Mouse (Mus musculus): ENCODE measurements around the gene Mmp27. TPM values are rescaled to one million over a fixed set of nuclear protein-coding genes. Genes with fewer than 3 reads are reported as not detected.

Gene Mmp27
- polyA plus RNA-seq (2014; fragmentation: Nextera tagmentation; extraction: Ambion mirVana), result not detected in 2 replicates

DNA sequence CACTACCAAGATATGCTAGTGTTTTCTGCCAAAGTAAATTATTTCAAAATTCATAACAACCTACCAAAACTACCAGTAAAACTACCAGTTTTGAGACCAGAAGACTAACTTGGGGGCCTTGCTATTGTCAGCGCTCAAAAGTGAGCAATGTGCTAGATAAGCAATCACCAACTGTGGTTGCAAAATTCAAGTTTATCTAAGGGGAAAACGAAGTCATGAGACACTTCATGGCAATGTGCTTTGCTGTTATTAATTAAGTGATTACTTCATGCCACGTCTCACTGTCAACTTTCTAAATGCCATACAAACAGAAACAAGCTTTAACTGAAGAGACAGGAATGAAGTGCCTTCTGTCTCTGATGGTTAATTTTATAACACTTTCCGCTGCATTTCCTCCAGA lies at the start of gene Mmp27:
Gene Mmp27, plus strand, starts transcription at position 235 of the 400 bp plus-strand sequence.
- Histone ChIP-seq H3K27ac (replicated peaks; ENCODE audit: low read depth, low read length) (no peak within 1 kb of the TSS), H3K27me3 (ENCODE audit: control insufficient read depth, insufficient read depth, low read length) (no peaks in the 10 kb centered on the region), H3K9me3 (replicated peaks; ENCODE audit: control insufficient read depth, low read length) (no peaks in the 10 kb centered on the region), H3K36me3 (replicated peaks; ENCODE audit: control insufficient read depth, insufficient read depth, low read depth, low read length) (no peaks in the 10 kb centered on the region), H3K4me3 (ENCODE audit: low read depth, low read length) (no peak within 1 kb of the TSS), H3K9ac (replicated peaks; ENCODE audit: low read length) (no peak within 1 kb of the TSS), H3K4me2 (ENCODE audit: low read depth, low read length) (no peak within 1 kb of the TSS), H3K4me1 (ENCODE audit: control insufficient read depth, insufficient read depth, low read length) (no peaks in the 10 kb centered on the region)
- ATAC-seq (replicated peaks; ENCODE audit: insufficient number of reproducible peaks, low FRiP score, low TSS enrichment, low read depth) (no peak), DNase-seq (ENCODE audit: low spot score) (no peak)
- WGBS, result 69% methylated on average over 4 of the region's 4 CpGs

DNA sequence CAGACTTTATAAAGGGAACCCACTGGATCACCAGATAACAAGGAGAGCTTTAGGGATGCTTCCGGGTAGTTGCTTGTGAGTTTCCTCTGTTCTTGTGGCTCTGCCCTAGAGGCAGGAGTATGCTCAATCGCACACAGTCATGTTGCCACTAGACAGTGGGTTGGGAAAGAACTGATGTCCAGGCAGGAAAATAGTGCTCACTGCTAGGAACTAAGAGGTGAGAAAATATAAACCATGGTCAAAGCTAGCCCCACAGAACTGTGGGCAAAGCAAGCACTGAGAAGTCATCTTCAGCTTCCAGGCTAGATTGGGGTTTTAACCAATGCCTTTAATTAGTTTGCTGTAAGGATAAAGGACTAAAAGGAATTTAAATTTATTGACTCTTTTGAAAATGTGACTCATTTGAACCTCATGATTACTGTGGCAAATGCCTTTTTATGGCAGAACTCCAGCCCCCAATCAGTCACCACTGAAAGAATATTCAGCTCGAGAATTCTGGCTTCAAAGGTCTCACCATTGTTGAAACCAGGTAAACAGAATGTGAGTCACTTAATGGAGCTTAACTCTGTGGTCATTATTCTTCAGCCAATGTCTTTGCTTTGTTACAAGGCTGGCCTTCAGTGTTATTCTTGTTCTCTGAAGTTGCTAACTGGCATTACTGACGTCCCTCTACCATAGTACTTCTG lies 44.8 kb upstream of the Mmp27 start:
- no peak for DNase-seq (ENCODE audit: low spot score)
- Histone ChIP-seq H3K4me3 (ENCODE audit: low read depth, low read length) (no peak overlapping the region), H3K27me3 (ENCODE audit: control insufficient read depth, insufficient read depth, low read length) (no peaks in the 10 kb centered on the region), H3K4me2 (ENCODE audit: low read depth, low read length) (no peak overlapping the region), H3K9ac (replicated peaks; ENCODE audit: low read length) (no peak overlapping the region), H3K36me3 (replicated peaks; ENCODE audit: control insufficient read depth, insufficient read depth, low read depth, low read length) (no peaks in the 10 kb centered on the region), H3K4me1 (ENCODE audit: control insufficient read depth, insufficient read depth, low read length) (no peaks in the 10 kb centered on the region), H3K9me3 (replicated peaks; ENCODE audit: control insufficient read depth, low read length) (no peaks in the 10 kb centered on the region), H3K27ac (replicated peaks; ENCODE audit: low read depth, low read length) (no peak overlapping the region)
- WGBS, result 73% methylated on average over 4 of the region's 4 CpGs
- no peak for ATAC-seq (replicated peaks; ENCODE audit: insufficient number of reproducible peaks, low FRiP score, low TSS enrichment, low read depth)

DNA sequence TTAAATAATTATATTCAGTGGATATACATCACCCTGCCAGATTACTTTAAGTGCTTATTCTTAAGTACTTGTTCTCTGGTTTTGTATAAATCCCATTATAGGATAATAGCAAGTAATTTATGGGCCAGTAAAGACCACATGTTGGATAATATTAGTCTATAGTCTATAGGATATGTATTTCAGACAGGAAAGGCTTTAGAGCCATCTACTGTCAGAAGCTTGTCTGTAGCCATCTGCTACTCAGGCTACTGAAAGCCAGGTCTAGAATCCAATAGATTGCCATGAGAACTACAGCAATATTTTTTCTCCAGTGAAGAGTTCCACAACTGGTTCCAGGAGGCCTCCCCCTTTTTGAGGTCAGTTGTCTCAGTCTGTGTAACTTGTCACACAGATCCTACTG lies 28.4 kb upstream of the Mmp27 start:
- Histone ChIP-seq H3K27ac (replicated peaks; ENCODE audit: low read depth, low read length) (no peak overlapping the region), H3K4me3 (ENCODE audit: low read depth, low read length) (no peak overlapping the region), H3K27me3 (ENCODE audit: control insufficient read depth, insufficient read depth, low read length) (no peaks in the 10 kb centered on the region), H3K9me3 (replicated peaks; ENCODE audit: control insufficient read depth, low read length) (no peaks in the 10 kb centered on the region), H3K36me3 (replicated peaks; ENCODE audit: control insufficient read depth, insufficient read depth, low read depth, low read length) (no peaks in the 10 kb centered on the region), H3K4me2 (ENCODE audit: low read depth, low read length) (no peak overlapping the region), H3K9ac (replicated peaks; ENCODE audit: low read length) (no peak overlapping the region), H3K4me1 (ENCODE audit: control insufficient read depth, insufficient read depth, low read length) (no peaks in the 10 kb centered on the region)
- no peak for DNase-seq (ENCODE audit: low spot score)
- ATAC-seq (replicated peaks; ENCODE audit: insufficient number of reproducible peaks, low FRiP score, low TSS enrichment, low read depth), result no peak

DNA sequence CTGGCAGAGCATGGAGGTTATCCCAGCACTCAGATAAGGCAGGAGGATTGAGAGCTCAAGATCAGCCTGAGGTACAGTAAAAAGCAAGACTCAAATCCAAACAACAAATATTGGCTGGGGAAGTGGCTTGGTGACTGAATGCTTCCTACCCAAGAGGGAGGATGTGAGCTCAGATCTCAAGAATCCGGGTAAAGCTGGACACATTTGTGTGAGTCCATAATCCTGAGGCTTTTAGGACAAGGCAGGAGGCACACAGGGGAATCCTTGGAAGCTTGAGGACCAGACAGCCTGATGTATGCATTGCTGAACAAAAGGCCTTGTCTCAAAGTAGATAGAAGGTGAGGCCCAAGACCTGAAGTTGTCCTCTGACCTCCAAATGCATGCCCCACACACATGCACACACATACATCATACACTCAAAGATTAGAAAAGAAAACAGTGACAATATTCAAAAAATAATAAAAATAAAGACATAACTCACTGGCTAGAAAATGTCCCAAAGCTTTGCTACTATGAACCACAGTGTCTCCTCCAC lies 26.2 kb upstream of the Mmp27 start:
- DNase-seq (ENCODE audit: low spot score) (no peak), ATAC-seq (replicated peaks; ENCODE audit: insufficient number of reproducible peaks, low FRiP score, low TSS enrichment, low read depth) (no peak)
- H3K9me3 ChIP-seq (replicated peaks; ENCODE audit: control insufficient read depth, low read length), result no peaks in the 10 kb centered on the region
- H3K4me2 ChIP-seq (ENCODE audit: low read depth, low read length), result no peak overlapping the region
- no peaks in the 10 kb centered on the region for H3K27me3 ChIP-seq (ENCODE audit: control insufficient read depth, insufficient read depth, low read length)
- H3K27ac ChIP-seq (replicated peaks; ENCODE audit: low read depth, low read length), result no peak overlapping the region
- WGBS, result 75% methylated on average over 1 of the region's 1 CpGs
- H3K4me1 ChIP-seq (ENCODE audit: control insufficient read depth, insufficient read depth, low read length), result no peaks in the 10 kb centered on the region
- no peak overlapping the region for H3K4me3 ChIP-seq (ENCODE audit: low read depth, low read length)
- H3K36me3 ChIP-seq (replicated peaks; ENCODE audit: control insufficient read depth, insufficient read depth, low read depth, low read length), result no peaks in the 10 kb centered on the region
- no peak overlapping the region for H3K9ac ChIP-seq (replicated peaks; ENCODE audit: low read length)

DNA sequence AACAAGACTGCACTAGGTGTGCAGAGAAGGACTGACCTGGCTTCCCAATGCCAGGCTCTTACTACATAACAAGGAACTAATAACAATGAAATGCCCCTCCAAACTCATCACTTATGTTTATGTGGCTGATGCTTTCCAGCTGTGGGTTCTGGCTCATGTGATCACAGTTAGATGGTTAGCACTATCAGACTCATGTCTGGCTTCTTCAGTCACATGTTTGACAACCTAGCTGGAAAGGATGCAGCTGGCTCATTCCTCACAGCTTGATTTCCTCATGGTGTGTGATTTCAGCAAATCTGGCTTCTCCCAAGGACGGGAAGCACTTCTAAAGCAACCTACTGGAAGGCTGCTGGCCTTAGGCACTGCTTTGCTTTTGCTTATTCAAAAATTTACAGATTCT lies 25.7 kb upstream of the Mmp27 start:
- Histone ChIP-seq H3K27me3 (ENCODE audit: control insufficient read depth, insufficient read depth, low read length) (no peaks in the 10 kb centered on the region), H3K4me3 (ENCODE audit: low read depth, low read length) (no peak overlapping the region), H3K9me3 (replicated peaks; ENCODE audit: control insufficient read depth, low read length) (no peaks in the 10 kb centered on the region), H3K9ac (replicated peaks; ENCODE audit: low read length) (no peak overlapping the region), H3K36me3 (replicated peaks; ENCODE audit: control insufficient read depth, insufficient read depth, low read depth, low read length) (no peaks in the 10 kb centered on the region), H3K4me1 (ENCODE audit: control insufficient read depth, insufficient read depth, low read length) (no peaks in the 10 kb centered on the region), H3K4me2 (ENCODE audit: low read depth, low read length) (no peak overlapping the region), H3K27ac (replicated peaks; ENCODE audit: low read depth, low read length) (no peak overlapping the region)
- 34% methylated on average over 1 of the region's 1 CpGs for WGBS
- DNase-seq (ENCODE audit: low spot score), result peak; percentile 31
- ATAC-seq (replicated peaks; ENCODE audit: insufficient number of reproducible peaks, low FRiP score, low TSS enrichment, low read depth), result 0 out of 2 replicates have a peak, but pooled peaks have one; percentile 44

DNA sequence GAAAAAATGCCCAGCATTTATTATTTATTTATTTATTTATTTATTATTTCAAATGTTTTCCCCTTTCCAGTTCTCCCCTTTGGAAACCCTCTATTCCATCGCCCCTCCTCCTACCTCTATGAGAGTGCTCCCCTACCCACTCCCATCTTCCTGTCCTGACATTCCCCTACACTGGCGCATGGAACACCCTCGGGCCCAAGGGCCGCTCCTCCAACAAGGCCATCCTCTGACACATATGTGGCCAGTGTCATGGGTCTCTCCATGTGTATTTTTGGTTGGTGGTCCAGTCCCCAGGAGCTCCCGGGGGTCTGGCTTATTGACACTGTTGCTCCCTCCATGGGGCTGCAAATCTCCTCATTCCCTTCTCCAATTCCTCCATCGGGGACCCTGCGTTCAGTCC lies 25.3 kb upstream of the Mmp27 start:
- no peaks in the 10 kb centered on the region for H3K36me3 ChIP-seq (replicated peaks; ENCODE audit: control insufficient read depth, insufficient read depth, low read depth, low read length)
- H3K27ac ChIP-seq (replicated peaks; ENCODE audit: low read depth, low read length), result no peak overlapping the region
- no peaks in the 10 kb centered on the region for H3K9me3 ChIP-seq (replicated peaks; ENCODE audit: control insufficient read depth, low read length)
- ATAC-seq (replicated peaks; ENCODE audit: insufficient number of reproducible peaks, low FRiP score, low TSS enrichment, low read depth), result 0 out of 2 replicates have a peak, but pooled peaks have one; percentile 14
- H3K4me1 ChIP-seq (ENCODE audit: control insufficient read depth, insufficient read depth, low read length), result no peaks in the 10 kb centered on the region
- no peaks in the 10 kb centered on the region for H3K27me3 ChIP-seq (ENCODE audit: control insufficient read depth, insufficient read depth, low read length)
- WGBS, result 84% methylated on average over 7 of the region's 7 CpGs
- no peak overlapping the region for H3K4me2 ChIP-seq (ENCODE audit: low read depth, low read length)
- H3K4me3 ChIP-seq (ENCODE audit: low read depth, low read length), result no peak overlapping the region
- no peak for DNase-seq (ENCODE audit: low spot score)
- no peak overlapping the region for H3K9ac ChIP-seq (replicated peaks; ENCODE audit: low read length)

DNA sequence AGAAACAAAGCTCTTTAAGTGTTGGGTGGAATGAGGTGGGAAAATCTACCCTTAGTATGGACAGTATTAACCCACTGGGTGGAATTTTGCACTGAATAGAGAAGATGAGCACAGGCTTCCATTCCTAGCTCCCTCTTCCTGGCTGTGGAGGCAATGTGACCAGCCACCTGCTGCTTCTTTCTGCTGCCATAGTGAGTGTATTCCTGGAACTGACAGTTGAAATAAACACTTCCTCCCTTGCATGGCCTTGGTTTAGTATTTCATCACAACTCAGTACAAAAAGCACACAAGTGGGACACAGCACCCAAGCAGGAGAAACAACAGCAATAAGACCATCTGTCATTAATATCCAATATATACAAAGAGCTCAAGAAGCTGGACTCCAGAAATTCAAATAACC lies 19.3 kb upstream of the Mmp27 start:
- no peaks in the 10 kb centered on the region for H3K4me1 ChIP-seq (ENCODE audit: control insufficient read depth, insufficient read depth, low read length)
- H3K27me3 ChIP-seq (ENCODE audit: control insufficient read depth, insufficient read depth, low read length), result no peaks in the 10 kb centered on the region
- H3K27ac ChIP-seq (replicated peaks; ENCODE audit: low read depth, low read length), result no peak overlapping the region
- H3K4me2 ChIP-seq (ENCODE audit: low read depth, low read length), result no peak overlapping the region
- no peaks in the 10 kb centered on the region for H3K36me3 ChIP-seq (replicated peaks; ENCODE audit: control insufficient read depth, insufficient read depth, low read depth, low read length)
- no peak overlapping the region for H3K4me3 ChIP-seq (ENCODE audit: low read depth, low read length)
- DNase-seq (ENCODE audit: low spot score), result no peak
- H3K9me3 ChIP-seq (replicated peaks; ENCODE audit: control insufficient read depth, low read length), result no peaks in the 10 kb centered on the region
- ATAC-seq (replicated peaks; ENCODE audit: insufficient number of reproducible peaks, low FRiP score, low TSS enrichment, low read depth), result no peak
- H3K9ac ChIP-seq (replicated peaks; ENCODE audit: low read length), result no peak overlapping the region

DNA sequence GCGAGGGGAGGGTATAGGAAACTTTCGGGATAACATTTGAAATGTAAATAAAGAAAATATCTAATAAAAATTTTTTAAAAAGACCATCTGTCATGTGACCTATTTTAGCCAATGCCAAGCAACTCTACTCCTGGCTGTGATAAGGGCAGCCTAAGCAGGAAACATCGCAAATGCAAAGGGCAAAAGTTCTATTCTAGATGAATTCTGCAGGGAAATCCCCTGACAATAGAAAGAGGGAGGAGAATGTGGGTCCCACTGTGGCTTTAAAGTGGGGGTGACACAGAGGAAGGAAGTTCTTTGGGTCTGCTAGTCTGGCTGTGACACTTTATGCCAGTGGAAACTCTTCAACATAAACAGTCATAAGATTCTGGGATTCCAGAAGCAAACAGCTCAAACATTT lies 17.7 kb upstream of the Mmp27 start:
- Histone ChIP-seq H3K9ac (replicated peaks; ENCODE audit: low read length) (no peak overlapping the region), H3K9me3 (replicated peaks; ENCODE audit: control insufficient read depth, low read length) (no peaks in the 10 kb centered on the region), H3K4me2 (ENCODE audit: low read depth, low read length) (no peak overlapping the region), H3K27ac (replicated peaks; ENCODE audit: low read depth, low read length) (no peak overlapping the region), H3K27me3 (ENCODE audit: control insufficient read depth, insufficient read depth, low read length) (no peaks in the 10 kb centered on the region), H3K4me1 (ENCODE audit: control insufficient read depth, insufficient read depth, low read length) (no peaks in the 10 kb centered on the region), H3K4me3 (ENCODE audit: low read depth, low read length) (no peak overlapping the region), H3K36me3 (replicated peaks; ENCODE audit: control insufficient read depth, insufficient read depth, low read depth, low read length) (no peaks in the 10 kb centered on the region)
- WGBS, result 88% methylated on average over 3 of the region's 3 CpGs
- ATAC-seq (replicated peaks; ENCODE audit: insufficient number of reproducible peaks, low FRiP score, low TSS enrichment, low read depth) (no peak), DNase-seq (ENCODE audit: low spot score) (no peak)
